Mouse (Mus musculus): ENCODE data around the gene Vmn2r86.
"Not testable (repeated sequence)": the region's sequence is repeated elsewhere in the genome, so short reads cannot be mapped to it uniquely, and the experiment has no call there.

DNA sequence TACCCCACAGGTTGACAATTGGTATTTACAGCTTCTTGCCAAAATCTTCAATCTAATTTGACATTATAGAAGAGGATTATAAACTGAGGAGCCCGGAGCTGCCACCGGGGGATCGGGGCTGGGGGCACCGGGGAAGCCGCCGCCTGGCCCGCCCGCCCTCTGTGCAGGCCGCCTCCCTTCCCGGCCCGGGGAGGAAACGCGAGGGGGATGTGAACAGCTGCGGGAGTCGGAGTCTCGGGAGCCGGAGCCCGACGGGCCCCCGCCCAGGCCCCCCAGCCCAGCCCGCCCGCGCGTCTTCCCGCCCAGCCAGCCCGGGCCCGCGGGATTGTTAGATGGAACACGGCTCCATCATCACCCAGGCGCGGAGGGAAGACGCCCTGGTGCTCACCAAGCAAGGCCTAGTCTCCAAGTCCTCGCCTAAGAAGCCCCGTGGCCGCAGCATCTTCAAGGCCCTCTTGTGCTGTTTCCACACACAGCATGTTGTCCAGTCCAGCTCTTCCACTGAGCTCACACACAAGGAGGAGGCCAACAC lies 43.6 kb downstream of the Vmn2r86 start:
- not testable (repeated sequence) for TF ChIP-seq POLR2A (IDR thresholded peaks at IDR 0.05; ENCODE audit: low read depth, low read length); CTCF (IDR thresholded peaks at IDR 0.05; ENCODE audit: extremely low read depth, insufficient read depth, insufficient read length, insufficient replicate concordance)
